Mouse (Mus musculus): ENCODE results near the gene Trim23.
"Not testable (repeated sequence)": the region's sequence is repeated elsewhere in the genome, so short reads cannot be mapped to it uniquely, and the experiment has no call there.

The Trim23 gene

DNA sequence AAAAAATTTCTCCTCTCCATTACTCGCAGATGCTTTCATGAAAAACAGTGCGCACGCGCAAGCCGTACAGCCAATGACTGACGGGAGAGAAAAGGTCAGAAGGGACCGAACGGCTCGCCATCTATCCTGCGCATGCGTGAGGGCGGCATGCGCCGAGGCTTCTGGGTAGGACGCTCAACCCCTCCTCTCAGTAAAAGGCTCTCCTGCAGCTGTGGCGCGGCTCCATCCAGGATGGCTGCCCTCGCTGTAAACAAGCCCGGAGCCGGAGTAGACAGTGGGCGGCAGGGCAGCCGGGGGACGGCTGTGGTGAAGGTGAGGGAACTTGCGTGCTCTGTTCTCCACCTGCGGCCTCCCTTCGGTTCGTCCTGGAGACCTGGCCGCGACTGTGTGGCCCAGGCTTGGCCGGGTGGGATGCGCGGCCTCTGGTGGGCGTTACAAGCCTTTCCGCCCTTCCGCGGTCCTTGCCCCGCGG is at the start of gene Trim23:
Trim23 (plus strand) TSS at position 148 of the 472 bp plus-strand sequence.
- DNase-seq (ENCODE audit: low read depth): peak; percentile 99

DNA sequence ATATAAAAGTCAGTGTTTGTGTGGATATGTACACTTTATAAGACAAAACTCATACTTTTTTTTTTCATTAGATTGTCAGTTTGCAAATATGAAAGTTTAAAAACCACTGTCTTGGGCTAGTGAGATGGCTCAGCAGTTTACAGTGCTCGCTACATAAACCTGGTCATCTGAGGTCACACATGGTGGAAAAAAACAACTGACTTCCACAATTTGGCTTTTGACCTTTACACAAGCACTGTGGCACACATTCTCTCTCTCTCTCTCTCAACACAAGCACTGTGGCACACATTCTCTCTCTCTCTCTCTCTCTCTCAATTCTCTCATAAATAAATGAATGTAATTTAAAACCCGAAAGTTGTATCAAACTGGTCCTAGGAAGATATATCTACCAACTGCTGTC is 46.0 kb upstream of the Trim23 start:
- DNase-seq (ENCODE audit: low read depth): no peak

DNA sequence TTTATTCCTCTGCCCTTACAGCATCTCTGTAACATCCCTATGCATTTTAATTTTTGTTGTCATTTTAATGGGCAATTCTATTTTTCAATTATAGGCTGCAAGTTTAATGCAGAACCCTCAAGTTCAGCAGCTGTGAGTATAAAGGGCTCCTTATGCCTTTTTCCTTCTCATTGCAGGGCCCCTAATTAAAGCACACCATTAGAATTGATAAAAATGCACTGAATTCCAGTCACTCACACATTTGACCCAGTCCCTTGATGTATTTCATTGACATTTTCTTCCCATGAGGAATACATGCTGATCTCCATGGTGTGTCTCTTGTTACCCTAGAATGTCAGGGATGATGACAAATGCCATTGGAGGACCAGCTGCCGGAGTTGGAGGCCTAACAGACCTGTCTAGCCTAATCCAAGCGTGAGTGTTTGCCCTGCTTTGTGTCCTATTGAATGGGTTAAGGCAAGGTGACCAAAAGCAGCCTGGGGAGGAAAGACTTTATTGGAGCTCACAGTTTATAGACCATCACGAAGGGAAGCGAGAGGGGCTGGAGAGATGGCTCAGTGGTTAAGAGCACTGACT is 44.0 kb upstream of the Trim23 start:
- no peak for DNase-seq (ENCODE audit: low read depth)

DNA sequence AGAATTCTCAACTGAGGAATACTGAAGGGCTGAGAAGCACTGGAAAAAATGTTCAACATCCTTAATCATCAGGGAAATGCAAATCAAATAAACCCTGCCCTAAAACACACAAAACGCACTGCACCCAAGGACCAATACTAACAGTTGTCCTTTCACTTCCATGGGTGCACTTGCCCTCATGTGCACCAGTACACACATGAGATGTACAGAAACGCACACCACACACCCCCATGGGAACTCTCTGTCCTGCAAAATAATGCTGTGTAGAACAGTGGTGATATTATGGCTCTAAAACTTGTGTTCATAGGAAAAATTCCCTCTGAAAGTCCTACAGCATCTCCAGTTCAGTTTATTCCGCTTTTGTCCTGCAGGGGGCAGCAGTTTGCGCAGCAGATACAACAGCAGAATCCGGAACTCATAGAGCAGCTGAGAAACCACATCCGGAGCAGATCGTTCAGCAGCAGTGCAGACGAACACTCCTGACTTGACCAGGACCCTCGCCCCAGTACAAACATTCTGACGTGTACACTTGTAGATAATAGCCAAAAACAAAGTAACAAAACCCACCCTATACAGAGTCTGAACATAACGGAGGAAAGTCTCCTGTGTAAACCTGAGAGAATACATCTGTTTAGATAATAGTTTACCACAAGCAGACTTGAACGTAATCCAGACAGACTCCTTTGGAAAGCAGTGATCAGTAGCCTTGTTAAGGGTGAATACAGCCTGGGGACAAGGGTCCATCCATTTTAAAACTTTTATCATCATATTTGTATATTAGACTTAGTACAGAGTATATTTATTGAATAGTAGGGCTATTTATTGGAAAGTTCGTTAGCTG is 39.0 kb upstream of the Trim23 start:
- DNase-seq (ENCODE audit: low read depth): peak; percentile 83

DNA sequence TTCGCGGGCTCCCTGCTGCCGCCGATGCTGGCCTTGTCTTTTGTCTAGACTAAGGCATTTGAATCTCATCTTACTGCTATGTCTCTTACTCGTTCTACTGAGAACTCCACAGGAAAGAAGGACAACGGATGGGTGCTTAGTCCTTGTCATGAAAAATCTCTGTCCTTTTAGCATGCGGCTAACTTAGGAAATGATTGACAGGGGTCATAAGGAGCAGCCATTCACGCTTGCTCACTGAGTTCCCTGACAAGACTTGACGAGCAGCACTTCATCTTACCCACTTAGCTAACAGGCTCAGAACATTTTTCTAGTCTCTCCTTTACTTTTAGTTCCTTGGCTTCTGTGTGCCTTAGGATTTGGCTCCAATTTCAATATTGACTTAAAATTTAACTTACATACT is 33.7 kb upstream of the Trim23 start:
- no peak for DNase-seq (ENCODE audit: low read depth)

DNA sequence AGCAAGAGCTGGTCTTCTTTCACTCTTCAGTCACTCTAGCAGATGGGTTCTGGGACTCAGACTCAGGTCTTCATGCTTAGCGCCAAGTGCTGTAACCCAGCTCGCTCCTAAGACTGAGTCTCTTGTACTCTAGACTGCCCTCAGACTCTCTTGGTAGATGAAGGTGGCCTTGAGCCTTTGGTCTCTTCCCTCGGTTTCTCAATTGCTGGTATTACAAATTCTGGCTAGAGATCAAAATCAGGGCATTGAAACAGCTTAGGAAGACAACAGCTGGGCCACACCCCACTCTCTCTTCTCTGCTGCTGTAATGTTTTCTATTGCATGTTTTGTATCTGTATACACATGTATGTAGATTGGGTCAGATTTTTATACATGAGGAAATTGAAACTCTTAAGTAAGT is 33.0 kb upstream of the Trim23 start:
- no peak for DNase-seq (ENCODE audit: low read depth)

DNA sequence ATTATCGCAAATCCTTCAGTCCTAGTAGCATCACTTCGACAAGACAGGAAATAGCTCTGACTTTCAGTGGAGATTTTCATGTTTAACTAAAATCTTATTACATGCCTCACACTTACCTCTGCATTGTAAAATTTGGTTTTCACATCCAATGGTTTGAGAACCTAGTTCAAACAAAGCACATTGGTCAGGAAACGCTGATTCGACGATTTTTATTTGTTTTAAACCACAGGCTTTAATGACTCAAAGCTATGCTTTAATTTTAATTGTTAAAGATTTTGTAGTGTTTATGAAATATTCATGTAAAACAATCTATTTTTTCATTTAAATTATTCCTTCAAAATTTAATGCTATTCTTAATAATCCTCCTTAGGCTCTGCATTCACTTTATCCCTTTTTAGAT is 24.4 kb upstream of the Trim23 start:
- no peak for DNase-seq (ENCODE audit: low read depth)

DNA sequence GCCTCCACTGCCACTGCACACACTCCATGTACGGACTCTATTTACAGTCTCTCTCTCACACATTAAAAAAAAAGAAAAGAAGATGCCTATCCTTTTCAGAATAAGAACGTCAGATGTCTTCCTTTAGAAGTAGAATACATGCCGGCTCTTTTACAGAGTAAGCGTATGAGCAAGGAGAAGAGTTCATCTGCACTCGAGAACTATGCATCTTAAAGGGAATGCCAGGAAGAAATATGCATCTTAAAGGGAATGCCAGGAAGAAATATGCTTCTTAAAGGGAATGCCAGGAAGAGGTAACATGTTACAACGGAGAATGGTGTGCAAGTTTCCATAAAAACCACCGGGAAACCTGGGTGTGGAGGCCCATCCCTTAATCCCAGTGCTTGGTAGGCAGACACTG is 23.5 kb upstream of the Trim23 start:
- no peak for DNase-seq (ENCODE audit: low read depth)

DNA sequence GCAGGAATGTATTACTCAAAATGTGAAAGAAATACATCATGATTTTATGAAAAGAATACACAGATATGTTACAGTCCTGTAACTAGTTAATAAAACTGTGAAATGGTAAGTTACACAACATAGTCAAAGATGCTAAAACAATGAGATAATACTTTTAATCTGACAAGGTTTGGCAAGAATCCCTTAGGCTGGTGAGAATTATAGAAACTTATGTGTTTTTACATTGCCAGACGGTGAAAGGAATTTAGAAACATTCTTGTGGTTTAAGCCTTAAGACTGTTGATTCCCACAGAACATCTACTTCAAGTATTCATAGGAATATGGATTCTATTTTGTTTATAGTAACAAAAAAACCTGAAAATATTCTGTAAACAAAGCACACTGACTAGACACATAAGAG is 22.9 kb upstream of the Trim23 start:
- DNase-seq (ENCODE audit: low read depth): peak; percentile 62

DNA sequence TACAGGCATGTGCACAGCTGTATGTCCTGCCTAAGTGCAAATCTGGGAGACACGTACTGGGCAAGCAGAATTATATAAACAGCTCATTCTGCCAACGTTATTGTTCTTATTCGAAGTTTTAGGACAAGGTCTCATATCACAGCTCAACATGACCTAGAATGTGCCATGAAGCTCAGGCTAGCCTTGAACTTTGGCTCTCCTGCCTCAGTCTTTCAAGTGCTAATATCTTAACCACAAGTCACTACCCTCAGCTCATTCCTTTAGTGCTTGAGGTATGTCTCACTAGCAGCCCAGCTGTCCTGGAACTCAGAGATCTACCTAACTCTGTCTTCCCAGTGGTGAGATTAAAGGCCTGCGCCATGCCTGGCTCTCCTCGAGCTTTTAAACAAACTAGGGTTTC is 6.9 kb upstream of the Trim23 start:
- no peak for DNase-seq (ENCODE audit: low read depth)

DNA sequence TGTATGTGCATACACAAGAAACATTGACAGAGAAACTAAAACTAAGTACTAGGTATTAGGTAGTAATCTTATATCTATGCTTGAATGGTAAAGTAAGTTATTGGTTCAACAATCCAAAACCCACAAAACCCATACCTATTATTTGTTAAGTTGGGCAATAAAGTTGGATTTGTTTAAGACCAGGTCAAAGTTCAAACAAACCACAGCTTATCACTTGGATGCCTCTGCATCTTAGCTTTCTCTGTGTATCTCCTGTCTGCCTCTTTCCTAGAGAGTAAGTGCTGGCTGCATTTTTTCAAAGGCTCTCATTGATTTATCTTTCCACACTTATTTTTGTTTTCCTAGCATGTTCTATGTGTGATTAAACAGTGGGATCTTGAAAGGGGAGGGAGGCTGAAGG is 6.1 kb upstream of the Trim23 start:
- DNase-seq (ENCODE audit: low read depth): no peak

DNA sequence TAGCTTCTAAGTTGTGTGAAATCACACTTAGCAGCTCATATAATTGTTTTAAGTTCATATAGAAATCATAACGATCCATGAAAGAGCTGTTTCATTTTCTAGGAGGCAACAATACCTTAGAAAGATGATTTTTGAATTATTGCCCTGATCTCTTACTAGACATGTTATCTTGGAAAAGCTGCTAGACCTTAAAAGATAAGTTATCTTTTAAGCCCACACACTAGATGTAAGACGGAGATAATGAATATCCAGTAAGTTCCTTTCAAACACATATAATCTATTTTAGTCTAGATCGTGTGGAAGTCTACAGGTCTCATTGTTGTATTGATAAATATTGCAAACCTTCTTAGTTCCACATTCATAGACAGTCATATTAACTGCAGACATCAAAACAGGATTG is 1.7 kb upstream of the Trim23 start:
- no peak for DNase-seq (ENCODE audit: low read depth)

DNA sequence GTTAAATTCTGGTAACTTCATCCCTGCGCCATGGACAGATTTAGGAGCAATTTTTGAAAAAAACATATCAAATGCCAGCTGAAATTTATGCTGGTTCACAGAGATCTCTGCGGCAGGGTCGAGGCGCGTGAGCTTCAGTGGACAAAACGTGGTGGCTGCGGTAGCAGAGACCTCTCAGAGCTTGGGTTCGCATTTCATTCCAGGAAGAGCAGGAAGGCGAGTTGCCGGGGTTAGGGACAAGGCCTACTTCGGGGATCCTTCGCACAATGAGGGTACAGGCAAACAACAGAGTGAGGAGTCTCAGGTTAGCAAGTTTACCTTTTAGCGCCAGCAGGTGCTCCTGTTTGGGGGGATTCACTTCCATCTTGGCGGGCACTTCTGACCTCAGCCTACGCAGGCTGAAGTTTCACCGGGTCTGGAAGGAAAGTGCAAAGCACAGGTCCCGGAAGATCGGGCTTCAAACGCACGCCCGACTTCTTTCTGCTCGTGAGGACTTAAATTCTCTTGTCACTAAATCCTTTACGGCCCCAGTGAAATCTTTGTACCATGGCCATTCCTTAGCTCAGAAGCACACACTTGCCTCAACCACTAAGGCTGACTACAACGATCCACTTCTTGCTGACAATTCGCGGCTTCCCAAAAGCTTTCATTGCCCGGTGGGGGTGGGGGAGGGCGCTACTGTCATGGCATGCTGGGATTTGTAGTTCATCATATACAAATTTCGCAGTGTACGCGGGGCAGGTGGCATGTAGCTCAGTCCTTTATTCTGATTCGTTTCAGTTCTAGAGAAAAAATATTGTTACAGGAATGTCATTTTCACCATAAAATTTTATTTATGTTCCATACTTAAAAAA is 574 bp upstream of the Trim23 start, which contains the start of gene Trappc13:
Trappc13 (minus strand) TSS at position 674 of the 854 bp plus-strand sequence.
- DNase-seq (ENCODE audit: low read depth): peak; percentile 87

DNA sequence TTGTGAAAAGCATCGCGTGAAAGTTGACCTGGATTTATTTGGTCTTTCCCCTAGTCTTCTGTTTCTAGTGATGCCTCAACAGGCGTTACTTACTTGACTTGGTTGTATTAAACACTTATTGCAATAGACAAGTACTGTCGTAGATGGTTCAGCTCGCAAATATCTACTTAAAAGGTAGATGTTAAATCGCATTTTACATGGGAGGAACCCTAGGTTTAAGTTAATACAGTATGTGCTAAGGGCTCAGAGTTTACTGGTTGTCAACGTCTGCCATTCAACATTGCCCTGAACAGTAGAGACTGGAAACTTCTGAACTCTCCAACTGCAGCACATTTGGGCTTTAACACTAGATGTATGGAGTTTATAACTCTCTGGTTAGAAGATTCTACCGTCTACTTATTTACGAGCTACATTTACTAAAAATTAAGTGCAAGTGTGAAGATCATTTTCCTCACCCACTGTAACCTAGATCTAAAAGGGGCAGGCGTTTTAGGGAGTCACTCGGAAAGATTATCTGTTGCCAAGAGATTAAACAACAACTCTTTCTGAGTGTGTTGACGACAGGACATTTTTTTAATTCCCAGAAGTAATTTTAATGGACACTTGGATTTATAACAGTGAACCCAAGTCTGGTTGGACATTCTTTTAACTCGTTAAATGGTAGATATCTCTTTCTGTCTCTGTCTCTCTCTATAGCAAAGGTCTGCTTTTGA is 735 bp downstream of the Trim23 start:
- no peak for DNase-seq (ENCODE audit: low read depth)

DNA sequence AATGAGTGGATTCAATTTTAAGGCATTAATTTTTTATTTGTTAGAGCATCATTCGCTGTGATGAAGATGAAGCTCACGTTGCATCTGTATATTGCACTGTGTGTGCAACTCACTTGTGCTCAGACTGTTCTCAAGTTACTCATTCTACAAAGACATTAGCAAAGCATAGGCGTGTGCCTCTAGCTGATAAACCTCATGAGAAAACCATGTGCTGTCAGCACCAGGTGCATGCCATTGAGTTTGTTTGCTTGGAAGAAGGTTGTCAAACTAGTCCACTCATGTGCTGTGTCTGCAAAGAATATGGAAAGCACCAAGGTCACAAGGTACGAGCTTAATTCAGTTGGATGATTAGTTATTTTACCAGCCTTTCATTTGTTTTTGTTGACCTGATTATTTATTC is 8.8 kb downstream of the Trim23 start:
- DNase-seq (ENCODE audit: low read depth): no peak

DNA sequence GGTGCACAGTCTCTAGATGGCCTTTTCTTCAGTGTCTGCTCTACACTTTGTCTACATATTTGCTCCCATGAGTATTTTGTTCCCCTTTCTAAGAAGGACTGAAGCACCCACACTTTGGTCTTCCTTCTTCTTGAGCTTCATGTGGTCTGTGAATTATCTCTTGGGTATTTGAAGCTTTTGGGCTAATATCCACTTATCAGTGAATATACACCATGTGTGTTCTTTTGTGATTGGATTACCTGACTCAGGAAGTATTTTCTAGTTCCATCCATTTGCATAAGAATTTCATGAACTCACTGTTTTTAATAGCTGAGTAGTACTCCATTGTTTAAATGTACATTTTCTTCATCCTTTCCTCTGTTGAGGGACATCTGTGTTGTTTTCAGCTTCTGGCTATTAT is 17.3 kb downstream of the Trim23 start:
- not testable (repeated sequence) for DNase-seq (ENCODE audit: low read depth)

DNA sequence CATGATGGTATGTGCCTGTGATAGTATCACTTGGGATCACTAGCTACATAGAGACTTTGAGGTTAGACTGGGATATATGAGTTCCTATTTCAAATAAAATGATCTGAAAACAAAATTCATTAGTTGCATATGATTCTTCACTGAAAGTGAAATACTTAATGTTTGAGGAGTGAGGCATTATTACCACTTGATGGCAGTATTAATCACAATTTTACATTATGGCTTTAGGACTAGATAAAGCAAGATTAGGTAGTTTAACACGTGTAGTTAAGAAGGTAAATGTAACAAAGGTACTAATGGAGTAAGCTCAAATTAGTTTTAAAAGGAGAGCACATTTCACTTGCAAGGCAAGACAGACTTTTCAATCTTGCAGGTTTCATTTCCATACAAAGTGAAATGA is 25.7 kb downstream of the Trim23 start:
- DNase-seq (ENCODE audit: low read depth): peak; percentile 10

DNA sequence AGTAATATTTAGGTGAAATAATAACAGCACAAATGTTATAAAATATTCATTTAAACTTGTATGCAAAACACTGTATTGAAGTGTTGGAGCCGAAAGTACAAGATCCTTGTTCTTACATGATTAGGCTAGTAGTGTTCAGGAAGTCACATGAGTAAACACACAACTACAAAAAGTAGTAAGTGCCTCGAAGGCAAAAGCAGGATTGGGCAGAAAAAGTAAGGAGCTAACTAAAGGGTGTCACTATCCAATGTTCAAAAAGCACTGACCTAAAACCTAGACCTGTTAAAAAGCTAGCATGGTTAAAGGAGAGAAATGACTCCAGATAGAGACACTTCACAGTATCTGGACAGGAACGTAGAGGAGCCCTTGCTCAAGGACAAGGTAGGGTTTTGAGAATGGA is 48.9 kb downstream of the Trim23 start:
- no peak for DNase-seq (ENCODE audit: low read depth)

DNA sequence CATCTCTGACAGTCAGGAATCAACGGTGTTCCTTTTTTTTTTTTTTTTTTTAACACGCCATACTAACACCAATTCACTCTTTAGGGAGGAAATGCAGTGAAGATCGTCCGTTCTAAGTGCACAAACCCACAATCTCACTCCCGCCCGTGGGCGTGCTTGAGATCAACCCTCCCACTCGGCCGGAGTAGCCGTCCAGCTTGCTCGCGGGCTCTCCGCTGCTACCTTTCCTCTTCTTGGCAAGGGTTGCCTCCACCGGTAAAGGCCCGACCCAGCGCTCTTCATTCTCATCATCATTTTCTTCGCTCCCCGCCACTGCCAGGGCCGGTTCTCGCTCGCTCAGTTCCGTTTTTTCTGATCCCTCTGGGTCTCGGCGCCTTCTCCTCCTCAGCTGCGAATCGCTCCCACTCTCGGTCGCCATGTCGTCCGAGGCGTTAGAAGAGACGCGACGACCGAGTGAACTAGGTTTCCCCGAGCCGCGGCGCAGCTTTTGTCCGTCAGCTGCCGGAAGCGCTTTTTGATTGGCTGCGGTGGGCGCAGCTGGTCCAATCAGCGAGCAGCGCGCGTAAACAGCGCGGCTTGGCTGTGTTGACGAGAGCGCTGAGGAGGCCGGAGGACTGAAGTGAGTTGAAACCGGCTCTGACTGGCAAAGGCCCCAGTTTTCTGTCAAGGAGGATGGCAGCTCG is 49.9 kb downstream of the Trim23 start, which contains the start of the genes Cenpk and Ppwd1:
Cenpk (plus strand) TSS at position 228 of the 683 bp plus-strand sequence.
Ppwd1 (minus strand) TSS at position 460 of the 683 bp plus-strand sequence.
- peak; percentile 97 for DNase-seq (ENCODE audit: low read depth)

DNA sequence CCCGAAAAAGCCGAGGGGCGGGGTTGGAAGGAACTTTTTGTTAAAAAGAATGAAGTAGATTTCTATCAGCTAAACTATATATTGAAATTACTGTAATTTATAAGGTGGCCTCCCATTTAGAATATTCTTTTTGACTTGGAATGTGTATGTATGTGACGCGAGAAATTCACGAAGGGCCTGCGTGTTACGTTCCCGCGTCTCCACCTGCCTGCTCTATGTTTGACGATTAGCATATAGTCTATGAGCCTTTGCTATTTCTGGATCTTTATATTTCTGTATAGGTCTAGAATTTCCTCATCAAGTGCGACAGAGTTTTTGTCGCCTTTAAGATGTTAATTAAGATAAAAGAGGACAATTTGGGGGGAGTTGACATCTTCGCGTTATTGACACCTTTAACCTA is 50.6 kb downstream of the Trim23 start:
- no peak for DNase-seq (ENCODE audit: low read depth)

Measured in NIH3T3 (cell line).